Mouse (Mus musculus) embryonic facial prominence, embryonic 11.5 days (tissue): ENCODE measurements around the gene Mlx. TPM values are rescaled to one million over a fixed set of nuclear protein-coding genes. Genes with fewer than 3 reads are reported as not detected.

Experiments used
- ATAC-seq: fragments of 200-750 bp; cut with Nextera tagmentation; replicated peaks from 2 replicates; pipeline ENCODE4 v1.8.0; 2017; ENCODE audit warnings: low read depth; ENCODE audit not compliant: insufficient number of reproducible peaks, low FRiP score, low TSS enrichment
- DNase-seq: peaks from one replicate; pipeline ENCODE4 v3.0.0-alpha.2; 2015; ENCODE audit warnings: low spot score
- H3K27ac ChIP-seq: fragments of 300-500 bp; sonication (generic); replicated peaks from 2 replicates; pipeline ENCODE4 v1.5.1; 2014; ENCODE audit warnings: mild to moderate bottlenecking, low read depth, low read length, control low read depth
- H3K27me3 ChIP-seq: fragments of 300-500 bp; sonication (generic); 2 replicates; pipeline ENCODE4 v1.6.1; 2014; ENCODE audit warnings: mild to moderate bottlenecking, low read length, moderate library complexity, mixed read lengths; ENCODE audit not compliant: control insufficient read depth, insufficient read depth
- H3K36me3 ChIP-seq: fragments of 300-500 bp; sonication (generic); replicated peaks from 2 replicates; pipeline ENCODE4 v1.6.1; 2014; ENCODE audit warnings: low read depth, mild to moderate bottlenecking, low read length, moderate library complexity, mixed read lengths; ENCODE audit not compliant: control insufficient read depth, insufficient read depth
- H3K4me1 ChIP-seq: fragments of 300-500 bp; sonication (generic); 2 replicates; pipeline ENCODE4 v1.6.1; 2014; ENCODE audit warnings: low read length, mixed read lengths; ENCODE audit not compliant: control insufficient read depth, insufficient read depth
- H3K4me2 ChIP-seq: fragments of 300-500 bp; sonication (generic); 2 replicates; pipeline ENCODE4 v1.6.1; 2014; ENCODE audit warnings: low read depth, mild to moderate bottlenecking, control low read depth, low read length, moderate library complexity
- H3K4me3 ChIP-seq: fragments of 300-500 bp; sonication (generic); 2 replicates; pipeline ENCODE4 v1.5.1; 2014; ENCODE audit warnings: low read depth, low read length, control low read depth
- H3K9ac ChIP-seq: fragments of 300-500 bp; sonication (generic); replicated peaks from 2 replicates; pipeline ENCODE4 v1.6.1; 2014; ENCODE audit warnings: mild to moderate bottlenecking, control low read depth, low read length
- H3K9me3 ChIP-seq: fragments of 300-500 bp; sonication (generic); replicated peaks from 2 replicates; pipeline ENCODE4 v1.6.1; 2016; ENCODE audit warnings: mild to moderate bottlenecking, low read length, inconsistent platforms, mixed read lengths; ENCODE audit not compliant: control insufficient read depth
- WGBS: fragments of 180-500 bp; shearing (Covaris S2); extraction: QIAGEN DNeasy Blood & Tissue Kit; methylation state at CpG from one replicate; pipeline ENCODE4 v1.1.7; 2014; 5-methylcytosine and 5-hydroxymethylcytosine counted together
- polyA plus RNA-seq: library from polyadenylated mRNA; unstranded; fragments of >200 nt; fragmentation: Nextera tagmentation; extraction: Ambion mirVana; gene quantifications from 2 replicates; pipeline ENCODE4 v1.2.1, GENCODE M21; 2014

The Mlx gene
- polyA plus RNA-seq, 1 experiment from 2014 or later: 47.9 TPM

- no peaks in the 10 kb centered on the region for H3K27me3 ChIP-seq
- no peak overlapping the region for H3K4me3 ChIP-seq
- 85% methylated on average over 5 of the region's 5 CpGs for WGBS
- H3K4me2 ChIP-seq: no peak overlapping the region
- DNase-seq (no peak), ATAC-seq (no peak)
- no peaks in the 10 kb centered on the region for H3K36me3 ChIP-seq
- H3K9me3 ChIP-seq: no peaks in the 10 kb centered on the region
- no peak overlapping the region for H3K27ac ChIP-seq
- peaks cover 5% of the 10 kb centered on the region for H3K4me1 ChIP-seq
- H3K9ac ChIP-seq: no peak overlapping the region
Observed at GRCm38 (mm10) chr11:101061049-101061448, 26.0 kb upstream of the Mlx start.

GRCm38 (mm10) chr11:101062165-101062884 is 24.8 kb upstream of the Mlx start:
- Histone ChIP-seq H3K27ac (no peak overlapping the region), H3K36me3 (no peaks in the 10 kb centered on the region), H3K4me2 (no peak overlapping the region), H3K4me3 (no peak overlapping the region), H3K4me1 (peaks cover 5% of the 10 kb centered on the region), H3K9ac (no peak overlapping the region), H3K9me3 (no peaks in the 10 kb centered on the region), H3K27me3 (no peaks in the 10 kb centered on the region)
- 77% methylated on average over 12 of the region's 12 CpGs for WGBS
- DNase-seq (no peak), ATAC-seq (no peak)

GRCm38 (mm10) chr11:101062971-101063675 is 24.0 kb upstream of the Mlx start:
- peak overlapping the region; percentile 29 for H3K27ac ChIP-seq
- DNase-seq (no peak), ATAC-seq (no peak)
- H3K27me3 ChIP-seq: no peaks in the 10 kb centered on the region
- no peak overlapping the region for H3K4me3 ChIP-seq
- 0 out of 2 replicates have a peak overlapping the region, but pooled peaks have one; percentile 13 for H3K9ac ChIP-seq
- 72% methylated on average over 14 of the region's 14 CpGs for WGBS
- no peaks in the 10 kb centered on the region for H3K36me3 ChIP-seq
- H3K9me3 ChIP-seq: no peaks in the 10 kb centered on the region
- no peak overlapping the region for H3K4me2 ChIP-seq
- peaks cover 5% of the 10 kb centered on the region for H3K4me1 ChIP-seq

GRCm38 (mm10) chr11:101063676-101064327 is 23.3 kb upstream of the Mlx start:
- WGBS: 44% methylated on average over 12 of the region's 12 CpGs
- H3K36me3 ChIP-seq: no peaks in the 10 kb centered on the region
- H3K4me1 ChIP-seq: peaks cover 5% of the 10 kb centered on the region
- no peaks in the 10 kb centered on the region for H3K9me3 ChIP-seq
- ATAC-seq (no peak), DNase-seq (no peak)
- peak overlapping the region; percentile 13; the same call in 1 of the 2 replicates for H3K9ac ChIP-seq
- H3K4me2 ChIP-seq: no peak overlapping the region
- H3K27me3 ChIP-seq: no peaks in the 10 kb centered on the region
- H3K27ac ChIP-seq: peak overlapping the region; percentile 29
- no peak overlapping the region for H3K4me3 ChIP-seq

- Histone ChIP-seq H3K4me3 (no peak overlapping the region), H3K4me1 (peaks cover 5% of the 10 kb centered on the region), H3K27me3 (no peaks in the 10 kb centered on the region), H3K36me3 (no peaks in the 10 kb centered on the region), H3K27ac (no peak overlapping the region), H3K4me2 (no peak overlapping the region), H3K9me3 (no peaks in the 10 kb centered on the region), H3K9ac (no peak overlapping the region)
- ATAC-seq: no peak
- DNase-seq: no peak
- WGBS: 80% methylated on average over 4 of the region's 4 CpGs
Observed at GRCm38 (mm10) chr11:101064462-101064861, 22.6 kb upstream of the Mlx start.

- 93% methylated on average over 9 of the region's 9 CpGs for WGBS
- H3K9me3 ChIP-seq: no peaks in the 10 kb centered on the region
- no peak overlapping the region for H3K4me2 ChIP-seq
- H3K36me3 ChIP-seq: no peaks in the 10 kb centered on the region
- no peak overlapping the region for H3K4me3 ChIP-seq
- H3K27ac ChIP-seq: no peak overlapping the region
- no peak overlapping the region for H3K9ac ChIP-seq
- no peaks in the 10 kb centered on the region for H3K27me3 ChIP-seq
- H3K4me1 ChIP-seq: peaks cover 5% of the 10 kb centered on the region
- ATAC-seq (no peak), DNase-seq (no peak)
Observed at GRCm38 (mm10) chr11:101065002-101065401, 22.1 kb upstream of the Mlx start.

- ATAC-seq (no peak), DNase-seq (peak; percentile 87)
- H3K9ac ChIP-seq: no peak overlapping the region
- WGBS: 24% methylated on average over 18 of the region's 18 CpGs
- no peak overlapping the region for H3K4me3 ChIP-seq
- H3K4me2 ChIP-seq: peak overlapping the region; percentile 14
- H3K4me1 ChIP-seq: peaks cover 5% of the 10 kb centered on the region
- no peaks in the 10 kb centered on the region for H3K36me3 ChIP-seq
- no peaks in the 10 kb centered on the region for H3K9me3 ChIP-seq
- H3K27me3 ChIP-seq: 0 out of 2 replicates have a peak, but pooled peaks cover 1% of the 10 kb centered on the region
- no peak overlapping the region for H3K27ac ChIP-seq
Observed at GRCm38 (mm10) chr11:101066549-101067412, 20.3 kb upstream of the Mlx start.
